Mouse (Mus musculus) stomach, postnatal 0 days (tissue): ENCODE data around the gene E130114P18Rik. TPM values are rescaled to one million over a fixed set of nuclear protein-coding genes. Genes with fewer than 3 reads are reported as not detected.

Experiments
- ATAC-seq: fragments of 200-750 bp; cut with Nextera tagmentation; 2 replicates; pipeline ENCODE4 v1.8.0; 2017; ENCODE audit not compliant: low FRiP score, low TSS enrichment
- DNase-seq: peaks from one replicate; pipeline ENCODE4 v3.0.0-alpha.2; 2016; ENCODE audit warnings: low spot score
- H3K27ac ChIP-seq: fragments of 300-500 bp; sonication (generic); replicated peaks from 2 replicates; pipeline ENCODE4 v1.5.1; 2014; ENCODE audit warnings: mild to moderate bottlenecking, control low read depth
- H3K27me3 ChIP-seq: fragments of 300-500 bp; sonication (generic); 2 replicates; pipeline ENCODE4 v1.6.1; 2014; ENCODE audit warnings: low read length; ENCODE audit not compliant: control insufficient read depth, insufficient read depth
- H3K36me3 ChIP-seq: fragments of 300-500 bp; sonication (generic); 2 replicates; pipeline ENCODE4 v1.6.1; 2014; ENCODE audit warnings: low read length, mixed read lengths; ENCODE audit not compliant: control insufficient read depth, insufficient read depth
- H3K4me1 ChIP-seq: fragments of 300-500 bp; sonication (generic); replicated peaks from 2 replicates; pipeline ENCODE4 v1.6.1; 2014; ENCODE audit warnings: antibody characterized with exemption; ENCODE audit not compliant: control insufficient read depth, insufficient read depth
- H3K4me2 ChIP-seq: fragments of 300-500 bp; sonication (generic); replicated peaks from 2 replicates; pipeline ENCODE4 v1.6.1; 2014; ENCODE audit warnings: low read depth, mild to moderate bottlenecking, control low read depth, moderate library complexity
- H3K4me3 ChIP-seq: fragments of 300-500 bp; sonication (generic); 2 replicates; pipeline ENCODE4 v1.5.1; 2014; ENCODE audit warnings: low read depth, low read length, control low read depth
- H3K9ac ChIP-seq: fragments of 300-500 bp; sonication (generic); 2 replicates; pipeline ENCODE4 v1.6.1; 2014; ENCODE audit warnings: mild to moderate bottlenecking, low read length, control low read depth, mixed read lengths
- H3K9me3 ChIP-seq: fragments of 300-500 bp; sonication (generic); 2 replicates; pipeline ENCODE4 v1.6.1; 2016; ENCODE audit warnings: low read length; ENCODE audit not compliant: control insufficient read depth
- CTCF ChIP-seq: IDR thresholded peaks from 2 replicates; pipeline ENCODE4 v1.5.1; 2016; ENCODE audit warnings: antibody characterized with exemption, low read depth, mild to moderate bottlenecking, moderate library complexity
- EP300 ChIP-seq: optimal IDR thresholded peaks from 2 replicates; pipeline ENCODE3; 2016; ENCODE audit warnings: antibody characterized with exemption
- WGBS: fragments of 180-500 bp; shearing (Covaris S2); extraction: QIAGEN DNeasy Blood & Tissue Kit; methylation state at CpG from one replicate; pipeline ENCODE4 v1.1.7; 2014; 5-methylcytosine and 5-hydroxymethylcytosine counted together
- polyA plus RNA-seq: library from polyadenylated mRNA; unstranded; fragments of >200 nt; fragmentation: Nextera tagmentation; extraction: Ambion mirVana; gene quantifications from 2 replicates; pipeline ENCODE4 v1.2.1, GENCODE M21; 2015

Gene E130114P18Rik
- polyA plus RNA-seq, 1 experiment from 2014 or later: 1.2 TPM

DNA sequence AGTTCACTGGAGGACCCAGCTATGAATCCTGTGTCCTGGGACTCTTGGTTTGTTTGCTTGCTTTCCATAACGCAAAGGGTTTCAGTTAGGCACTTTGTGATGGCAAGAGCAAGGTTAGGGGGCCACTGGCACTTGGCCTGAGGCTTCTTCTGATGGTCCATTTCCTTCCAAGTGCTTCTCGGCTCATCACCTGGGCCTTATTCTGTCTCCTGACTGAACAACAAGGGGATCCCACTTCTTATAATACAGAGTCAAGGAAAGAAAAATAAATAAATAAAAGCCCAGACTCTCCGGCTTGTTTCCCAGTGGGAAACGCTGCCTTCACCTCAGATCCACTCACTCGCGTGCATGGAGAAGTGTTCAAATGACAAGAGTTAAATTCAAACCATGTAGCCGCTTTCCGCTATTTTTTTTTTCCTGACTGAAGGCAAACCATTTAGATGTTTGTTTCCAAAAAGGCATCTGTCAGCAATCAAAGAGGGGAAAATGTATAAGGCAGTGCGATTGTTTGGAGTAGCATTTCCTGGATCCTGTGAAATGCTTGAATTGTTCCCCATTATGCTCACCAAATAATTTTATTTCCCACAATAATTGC lies 199.2 kb downstream of the E130114P18Rik start:
- H3K27ac ChIP-seq: no peak overlapping the region
- no peaks in the 10 kb centered on the region for H3K9me3 ChIP-seq
- ATAC-seq (no peak), DNase-seq (no peak)
- no peak overlapping the region for H3K4me2 ChIP-seq
- WGBS: 65% methylated on average over 9 of the region's 9 CpGs
- no peak overlapping the region for H3K9ac ChIP-seq
- no peak overlapping the region for H3K4me3 ChIP-seq
- no peaks in the 10 kb centered on the region for H3K4me1 ChIP-seq
- H3K36me3 ChIP-seq: no peaks in the 10 kb centered on the region
- no peaks in the 10 kb centered on the region for H3K27me3 ChIP-seq
- TF ChIP-seq EP300 (no peak), CTCF (no peak)

DNA sequence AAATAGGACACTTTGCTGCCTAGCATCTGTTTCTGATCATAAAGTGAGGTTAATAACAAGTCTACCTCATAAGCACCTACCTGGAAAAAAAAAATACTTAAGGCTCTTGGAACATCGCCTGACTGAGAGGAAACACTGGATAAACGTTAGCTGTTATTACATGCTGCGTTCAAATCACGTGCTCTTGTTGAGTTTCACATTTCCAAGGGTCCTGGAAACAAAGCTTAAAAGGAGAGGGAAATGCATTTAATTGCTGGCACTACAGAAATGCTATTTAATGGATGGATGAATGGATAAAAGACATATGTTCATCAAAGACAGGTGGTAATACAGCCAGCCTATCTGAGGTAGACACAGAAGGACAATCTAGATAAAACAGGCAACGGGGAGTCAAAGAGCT lies 200.4 kb downstream of the E130114P18Rik start:
- Histone ChIP-seq H3K27me3 (no peaks in the 10 kb centered on the region), H3K9me3 (no peaks in the 10 kb centered on the region), H3K36me3 (no peaks in the 10 kb centered on the region), H3K4me1 (no peaks in the 10 kb centered on the region), H3K27ac (no peak overlapping the region), H3K4me2 (no peak overlapping the region), H3K9ac (no peak overlapping the region), H3K4me3 (no peak overlapping the region)
- DNase-seq: no peak
- no peak for ATAC-seq
- 59% methylated on average over 5 of the region's 5 CpGs for WGBS
- TF ChIP-seq EP300 (no peak), CTCF (no peak)

DNA sequence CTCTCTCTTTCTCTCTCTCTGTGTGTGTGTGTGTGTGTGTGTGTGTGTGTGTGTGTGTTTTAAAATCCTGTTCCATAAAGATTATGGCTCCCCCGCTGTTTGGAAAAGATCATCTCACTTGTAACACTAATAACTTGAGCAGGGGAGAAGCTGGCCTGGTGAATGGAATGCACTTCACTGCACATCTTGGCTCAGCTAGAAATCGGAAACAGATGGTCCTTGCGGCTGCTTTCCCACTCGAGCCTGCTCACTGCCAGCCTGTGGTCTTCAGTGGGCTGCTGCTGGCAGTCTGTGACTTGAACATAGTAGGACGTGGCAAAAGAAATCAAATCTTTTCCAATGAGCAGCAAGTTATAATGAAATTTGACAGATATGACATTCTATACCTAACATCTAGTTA lies 202.4 kb downstream of the E130114P18Rik start:
- Histone ChIP-seq H3K9ac (no peak overlapping the region), H3K27me3 (no peaks in the 10 kb centered on the region), H3K36me3 (no peaks in the 10 kb centered on the region), H3K9me3 (no peaks in the 10 kb centered on the region), H3K4me1 (no peaks in the 10 kb centered on the region), H3K4me3 (no peak overlapping the region), H3K4me2 (no peak overlapping the region), H3K27ac (no peak overlapping the region)
- DNase-seq: no peak
- ATAC-seq: no peak
- TF ChIP-seq EP300: no peak
- TF ChIP-seq CTCF: 0 out of 2 replicates have a peak, but pooled peaks have one; percentile 2
- 25% methylated on average over 5 of the region's 5 CpGs for WGBS

GRCm38 (mm10) chr4:97569320-97569719 lies 208.6 kb downstream of the E130114P18Rik start:
- WGBS: 62% methylated on average over 3 of the region's 3 CpGs
- Histone ChIP-seq H3K4me2 (no peak overlapping the region), H3K27me3 (no peaks in the 10 kb centered on the region), H3K9me3 (no peaks in the 10 kb centered on the region), H3K27ac (no peak overlapping the region), H3K9ac (no peak overlapping the region), H3K4me3 (no peak overlapping the region), H3K36me3 (no peaks in the 10 kb centered on the region), H3K4me1 (no peaks in the 10 kb centered on the region)
- DNase-seq (no peak), ATAC-seq (no peak)
- no peak for TF ChIP-seq CTCF
- no peak for TF ChIP-seq EP300

- no peak overlapping the region for H3K4me3 ChIP-seq
- ATAC-seq: no peak
- no peak overlapping the region for H3K4me2 ChIP-seq
- TF ChIP-seq CTCF: peak; percentile 78
- no peak for TF ChIP-seq EP300
- H3K36me3 ChIP-seq: no peaks in the 10 kb centered on the region
- H3K27me3 ChIP-seq: no peaks in the 10 kb centered on the region
- H3K27ac ChIP-seq: no peak overlapping the region
- DNase-seq: no peak
- no peaks in the 10 kb centered on the region for H3K4me1 ChIP-seq
- H3K9me3 ChIP-seq: no peaks in the 10 kb centered on the region
- H3K9ac ChIP-seq: no peak overlapping the region
- WGBS: 43% methylated on average over 4 of the region's 4 CpGs
Measured at GRCm38 (mm10) chr4:97564656-97565055, 213.2 kb downstream of the E130114P18Rik start.

GRCm38 (mm10) chr4:97564199-97564598 lies 213.7 kb downstream of the E130114P18Rik start:
- WGBS: 83% methylated on average over 6 of the region's 6 CpGs
- H3K27me3 ChIP-seq: no peaks in the 10 kb centered on the region
- H3K4me2 ChIP-seq: no peak overlapping the region
- no peak for ATAC-seq
- H3K27ac ChIP-seq: no peak overlapping the region
- no peak overlapping the region for H3K9ac ChIP-seq
- TF ChIP-seq CTCF (no peak), EP300 (no peak)
- no peak for DNase-seq
- no peaks in the 10 kb centered on the region for H3K4me1 ChIP-seq
- H3K4me3 ChIP-seq: no peak overlapping the region
- H3K9me3 ChIP-seq: no peaks in the 10 kb centered on the region
- no peaks in the 10 kb centered on the region for H3K36me3 ChIP-seq
